Mouse (Mus musculus): ENCODE measurements around the gene Terf2ip.
A peak's percentile ranks its signal among the peaks of the same experiment; 100 is the strongest.

Terf2ip gene

GRCm38 (mm10) chr8:112010997-112011815 is at the start of gene Terf2ip, which contains the start of gene Kars:
Terf2ip (plus strand) TSS chr8:112011398.
Kars (minus strand) TSS chr8:112011323.
- DNase-seq (ENCODE audit: low read depth, low spot score): peak; percentile 94

GRCm38 (mm10) chr8:111962589-111962988 is 48.6 kb upstream of the Terf2ip start:
- DNase-seq (ENCODE audit: low read depth, low spot score): no peak

- no peak for DNase-seq (ENCODE audit: low read depth, low spot score)
Measured at GRCm38 (mm10) chr8:111963091-111963490, 48.1 kb upstream of the Terf2ip start.

GRCm38 (mm10) chr8:111963546-111963945 is 47.7 kb upstream of the Terf2ip start:
- DNase-seq (ENCODE audit: low read depth, low spot score): no peak

GRCm38 (mm10) chr8:111964351-111964750 is 46.8 kb upstream of the Terf2ip start:
- DNase-seq (ENCODE audit: low read depth, low spot score): no peak

GRCm38 (mm10) chr8:111964849-111965561 is 46.2 kb upstream of the Terf2ip start:
- DNase-seq (ENCODE audit: low read depth, low spot score): no peak

GRCm38 (mm10) chr8:111967246-111967870 is 43.8 kb upstream of the Terf2ip start:
- DNase-seq (ENCODE audit: low read depth, low spot score): no peak

- no peak for DNase-seq (ENCODE audit: low read depth, low spot score)
Measured at GRCm38 (mm10) chr8:111968541-111968940, 42.7 kb upstream of the Terf2ip start.

GRCm38 (mm10) chr8:111968991-111969390 is 42.2 kb upstream of the Terf2ip start:
- no peak for DNase-seq (ENCODE audit: low read depth, low spot score)

GRCm38 (mm10) chr8:111974138-111974537 is 37.1 kb upstream of the Terf2ip start:
- DNase-seq (ENCODE audit: low read depth, low spot score): no peak

- no peak for DNase-seq (ENCODE audit: low read depth, low spot score)
Measured at GRCm38 (mm10) chr8:111975706-111976105, 35.5 kb upstream of the Terf2ip start.

- DNase-seq (ENCODE audit: low read depth, low spot score): no peak
Measured at GRCm38 (mm10) chr8:111976326-111976725, 34.9 kb upstream of the Terf2ip start.

GRCm38 (mm10) chr8:111978147-111978546 is 33.1 kb upstream of the Terf2ip start:
- no peak for DNase-seq (ENCODE audit: low read depth, low spot score)

- DNase-seq (ENCODE audit: low read depth, low spot score): no peak
Measured at GRCm38 (mm10) chr8:111982116-111982515, 29.1 kb upstream of the Terf2ip start.

GRCm38 (mm10) chr8:111984511-111984910 is 26.7 kb upstream of the Terf2ip start:
- no peak for DNase-seq (ENCODE audit: low read depth, low spot score)

- DNase-seq (ENCODE audit: low read depth, low spot score): peak; percentile 89
Measured at GRCm38 (mm10) chr8:111989911-111990310, 21.3 kb upstream of the Terf2ip start.

- no peak for DNase-seq (ENCODE audit: low read depth, low spot score)
Measured at GRCm38 (mm10) chr8:111991278-111991677, 19.9 kb upstream of the Terf2ip start.

GRCm38 (mm10) chr8:111992013-111992702 is 19.0 kb upstream of the Terf2ip start, which contains the start of gene Adat1:
Adat1 (minus strand) TSS chr8:111992302.
- peak; percentile 83 for DNase-seq (ENCODE audit: low read depth, low spot score)

GRCm38 (mm10) chr8:111992703-111993039 is 18.5 kb upstream of the Terf2ip start:
- DNase-seq (ENCODE audit: low read depth, low spot score): no peak

- no peak for DNase-seq (ENCODE audit: low read depth, low spot score)
Measured at GRCm38 (mm10) chr8:112004754-112005153, 6.4 kb upstream of the Terf2ip start.

- no peak for DNase-seq (ENCODE audit: low read depth, low spot score)
Measured at GRCm38 (mm10) chr8:112005601-112006000, 5.6 kb upstream of the Terf2ip start.

GRCm38 (mm10) chr8:112007669-112008068 is 3.5 kb upstream of the Terf2ip start:
- no peak for DNase-seq (ENCODE audit: low read depth, low spot score)

Measured in forelimb bud, embryonic 11.5 days (tissue).